Mouse (Mus musculus) layer of hippocampus, adult 9-10 months (tissue): ENCODE data around the gene Fam169b.

Experiments
- DNase-seq: peaks from one replicate; pipeline ENCODE4 v3.0.0; 2022; ENCODE audit warnings: low spot score

Fam169b gene

GRCm38 (mm10) chr7:68273515-68273914 is at the start of gene Fam169b:
Fam169b (plus strand) TSS chr7:68273839.
- no peak for DNase-seq

GRCm38 (mm10) chr7:68224006-68224405 is 49.6 kb upstream of the Fam169b start:
- no peak for DNase-seq

GRCm38 (mm10) chr7:68225427-68226054 is 48.1 kb upstream of the Fam169b start:
- DNase-seq, result no peak

- DNase-seq, result no peak
These were observed 46.6 kb upstream of the Fam169b start for GRCm38 (mm10) chr7:68227021-68227420.

- no peak for DNase-seq
These were observed 46.0 kb upstream of the Fam169b start for GRCm38 (mm10) chr7:68227621-68228020.

GRCm38 (mm10) chr7:68228491-68228890 is 45.1 kb upstream of the Fam169b start:
- DNase-seq, result no peak

- DNase-seq, result no peak
These were observed 42.8 kb upstream of the Fam169b start for GRCm38 (mm10) chr7:68230831-68231230.

- DNase-seq, result no peak
These were observed 41.1 kb upstream of the Fam169b start for GRCm38 (mm10) chr7:68232521-68232920.

- no peak for DNase-seq
These were observed 39.9 kb upstream of the Fam169b start for GRCm38 (mm10) chr7:68233619-68234223.

- no peak for DNase-seq
These were observed 36.8 kb upstream of the Fam169b start for GRCm38 (mm10) chr7:68236817-68237216.

- DNase-seq, result no peak
These were observed 34.3 kb upstream of the Fam169b start for GRCm38 (mm10) chr7:68239220-68239827.

GRCm38 (mm10) chr7:68241205-68241604 is 32.4 kb upstream of the Fam169b start:
- DNase-seq, result no peak

- no peak for DNase-seq
These were observed 28.0 kb upstream of the Fam169b start for GRCm38 (mm10) chr7:68245681-68246080.

- no peak for DNase-seq
These were observed 27.4 kb upstream of the Fam169b start for GRCm38 (mm10) chr7:68246249-68246648.

GRCm38 (mm10) chr7:68250411-68250810 is 23.2 kb upstream of the Fam169b start:
- DNase-seq, result no peak

- DNase-seq, result no peak
These were observed 22.7 kb upstream of the Fam169b start for GRCm38 (mm10) chr7:68250902-68251301.

GRCm38 (mm10) chr7:68257767-68258166 is 15.9 kb upstream of the Fam169b start:
- DNase-seq, result no peak

- no peak for DNase-seq
These were observed 15.1 kb upstream of the Fam169b start for GRCm38 (mm10) chr7:68258326-68259150.

- no peak for DNase-seq
These were observed 14.0 kb upstream of the Fam169b start for GRCm38 (mm10) chr7:68259523-68260081.

GRCm38 (mm10) chr7:68262612-68263200 is 10.9 kb upstream of the Fam169b start:
- no peak for DNase-seq

- DNase-seq, result no peak
These were observed 10.2 kb upstream of the Fam169b start for GRCm38 (mm10) chr7:68263346-68264027.
